Mouse (Mus musculus): ENCODE results near the gene Wt1.

- no peak for TF ChIP-seq CTCF (conservative IDR thresholded peaks at IDR 0.05; ENCODE audit: insufficient read depth, insufficient read length, low read depth, low read length)
- no peak for TF ChIP-seq POLR2A (IDR thresholded peaks at IDR 0.05; ENCODE audit: low read depth, low read length)
These were observed 688 bp upstream of the Wt1 start for GRCm38 (mm10) chr2:105125641-105126040.

Data from kidney, adult 2 months (tissue).